Mouse (Mus musculus) testis, adult 2 months (tissue): ENCODE results near the gene Plekhg2. TPM values are rescaled to one million over a fixed set of nuclear protein-coding genes. Genes with fewer than 3 reads are reported as not detected.

ENCODE experiments used
- H3K27ac ChIP-seq: fragments of 200-500 bp; 2 replicates; pipeline ENCODE4 v1.5.1; 2012; ENCODE audit warnings: low read depth, low read length; ENCODE audit not compliant: control insufficient read depth, insufficient read depth
- H3K27me3 ChIP-seq: fragments of 200-500 bp; 2 replicates; pipeline ENCODE4 v1.6.1; 2012; ENCODE audit warnings: mild to moderate bottlenecking, low read length, moderate library complexity; ENCODE audit not compliant: control insufficient read depth, insufficient read depth
- H3K36me3 ChIP-seq: fragments of 200-500 bp; 2 replicates; pipeline ENCODE4 v1.6.1; 2012; ENCODE audit warnings: mild to moderate bottlenecking, low read length; ENCODE audit not compliant: control insufficient read depth, insufficient read depth
- H3K4me1 ChIP-seq: fragments of 200-500 bp; 2 replicates; pipeline ENCODE4 v1.6.1; 2012; ENCODE audit warnings: low read length; ENCODE audit not compliant: control insufficient read depth, insufficient read depth
- H3K4me3 ChIP-seq: fragments of 200-500 bp; 2 replicates; pipeline ENCODE4 v1.5.1; 2012; ENCODE audit warnings: low read depth, mild to moderate bottlenecking, low read length, moderate library complexity, mixed read lengths; ENCODE audit not compliant: control insufficient read depth
- CTCF ChIP-seq: fragments of 200-500 bp; IDR thresholded peaks from 2 replicates; pipeline ENCODE4 v1.5.1; 2012; ENCODE audit warnings: low read depth, mild to moderate bottlenecking, inconsistent platforms, low read length, moderate library complexity; ENCODE audit not compliant: control insufficient read depth, insufficient read depth, insufficient replicate concordance
- POLR2A ChIP-seq: fragments of 200-500 bp; IDR thresholded peaks from 2 replicates; pipeline ENCODE4 v1.6.1; 2012; ENCODE audit warnings: low read depth, mild to moderate bottlenecking, inconsistent platforms, low read length, moderate library complexity; ENCODE audit not compliant: control insufficient read depth
- polyA plus RNA-seq: library from polyadenylated mRNA; depleted of rRNA; stranded (reverse); fragments of >200 nt; gene quantifications from 2 replicates; pipeline ENCODE4 v1.2.3, GENCODE M21; 2012

Plekhg2 gene
- polyA plus RNA-seq, 1 experiment: 20.1 TPM

- Histone ChIP-seq H3K4me1 (peaks cover 23% of the 10 kb centered on the region), H3K27ac (no peak overlapping the region; the same call in 1 of the 2 replicates), H3K36me3 (no peaks in the 10 kb centered on the region; the same call in 1 of the 2 replicates), H3K4me3 (peak overlapping the region; percentile 92), H3K27me3 (no peaks in the 10 kb centered on the region)
- TF ChIP-seq CTCF (no peak), POLR2A (no peak)
Measured at GRCm38 (mm10) chr7:28370977-28371513, 1.4 kb downstream of the Plekhg2 start.

GRCm38 (mm10) chr7:28370051-28370450 lies 2.3 kb downstream of the Plekhg2 start:
- H3K4me1 ChIP-seq: peaks cover 16% of the 10 kb centered on the region
- no peak for TF ChIP-seq POLR2A
- no peak for TF ChIP-seq CTCF
- H3K4me3 ChIP-seq: no peak overlapping the region
- H3K27me3 ChIP-seq: no peaks in the 10 kb centered on the region
- H3K36me3 ChIP-seq: no peaks in the 10 kb centered on the region; the same call in 1 of the 2 replicates
- no peak overlapping the region for H3K27ac ChIP-seq

- H3K4me3 ChIP-seq: no peak overlapping the region
- no peaks in the 10 kb centered on the region; the same call in 1 of the 2 replicates for H3K36me3 ChIP-seq
- no peak for TF ChIP-seq POLR2A
- no peak for TF ChIP-seq CTCF
- no peaks in the 10 kb centered on the region for H3K27me3 ChIP-seq
- H3K4me1 ChIP-seq: peaks cover 15% of the 10 kb centered on the region
- no peak overlapping the region for H3K27ac ChIP-seq
Measured at GRCm38 (mm10) chr7:28368276-28368920, 4.0 kb downstream of the Plekhg2 start.

DNA sequence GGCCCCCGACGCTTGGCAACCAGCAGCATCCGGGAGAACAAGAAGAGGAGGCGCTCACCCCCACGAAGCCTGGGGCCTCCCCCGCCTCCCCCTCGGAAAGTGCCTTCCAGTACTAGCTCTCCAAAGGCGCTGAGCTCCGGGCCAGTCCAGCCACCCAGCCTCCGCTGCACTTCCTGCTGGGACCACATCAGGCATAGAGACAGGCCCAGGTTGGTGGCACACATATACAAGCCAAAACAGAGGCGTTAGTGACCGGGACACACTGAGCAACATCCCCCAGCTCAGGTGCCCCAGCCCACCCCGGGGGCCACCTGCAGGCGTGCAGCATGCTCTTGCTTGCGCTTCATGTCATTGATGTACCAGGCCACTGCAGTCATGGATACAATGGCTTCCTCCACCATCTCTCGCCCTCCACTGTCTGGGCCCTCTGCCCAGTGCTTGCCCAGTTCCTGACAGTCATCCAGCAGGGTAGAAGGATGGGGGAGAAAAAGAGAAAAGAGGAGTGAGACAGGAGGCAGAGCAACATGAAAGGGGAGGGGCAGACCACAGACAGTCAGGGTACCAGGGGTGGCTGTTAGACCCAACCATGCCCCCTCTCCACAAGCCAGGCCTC lies 4.6 kb downstream of the Plekhg2 start:
- no peak for TF ChIP-seq CTCF
- Histone ChIP-seq H3K4me1 (peaks cover 15% of the 10 kb centered on the region), H3K4me3 (no peak overlapping the region), H3K27me3 (no peaks in the 10 kb centered on the region), H3K27ac (no peak overlapping the region), H3K36me3 (no peaks in the 10 kb centered on the region; the same call in 1 of the 2 replicates)

GRCm38 (mm10) chr7:28362441-28363060 lies 9.8 kb downstream of the Plekhg2 start:
- Histone ChIP-seq H3K4me3 (no peak overlapping the region), H3K27me3 (no peaks in the 10 kb centered on the region), H3K36me3 (no peaks in the 10 kb centered on the region; the same call in 1 of the 2 replicates), H3K4me1 (no peaks in the 10 kb centered on the region), H3K27ac (no peak overlapping the region)
- TF ChIP-seq CTCF (no peak), POLR2A (no peak)

DNA sequence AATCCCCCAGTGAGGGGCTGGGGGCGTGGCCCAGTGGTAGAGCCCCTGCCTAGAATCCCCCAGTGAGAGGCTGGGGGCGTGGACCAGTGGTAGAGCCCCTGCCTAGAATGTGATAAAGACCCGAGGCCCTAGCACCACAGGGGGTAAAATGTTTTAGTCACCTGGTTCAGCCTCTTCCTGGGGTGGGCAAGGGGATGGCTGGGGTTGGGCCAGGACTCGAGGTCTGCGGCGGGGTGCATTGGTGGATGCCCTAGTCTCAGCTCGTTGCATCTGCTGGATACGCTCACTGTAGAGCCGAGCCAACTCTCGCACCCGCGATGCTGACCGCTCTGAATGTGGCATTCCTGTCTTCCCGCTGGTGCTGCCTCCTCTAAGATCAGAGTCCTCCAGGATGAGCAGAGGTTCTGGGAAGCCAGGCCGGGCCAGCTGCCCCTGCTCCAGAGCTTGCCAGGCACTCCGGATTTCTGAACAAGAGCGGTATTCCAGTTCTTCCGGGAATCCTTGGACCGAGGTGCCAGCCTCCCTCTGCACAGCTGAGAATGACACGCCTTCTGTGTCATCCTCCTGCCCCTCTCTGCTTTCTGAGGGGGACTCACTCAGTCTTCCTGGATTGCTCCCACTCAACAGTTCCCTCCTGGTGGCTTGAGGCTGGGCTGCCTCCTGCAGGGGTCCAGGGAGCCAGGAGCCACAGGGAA lies 10.6 kb downstream of the Plekhg2 start:
- no peaks in the 10 kb centered on the region for H3K27me3 ChIP-seq
- no peaks in the 10 kb centered on the region for H3K36me3 ChIP-seq
- H3K4me3 ChIP-seq: no peak overlapping the region
- no peak for TF ChIP-seq POLR2A
- no peak for TF ChIP-seq CTCF
- peaks cover 3% of the 10 kb centered on the region; the same call in 1 of the 2 replicates for H3K4me1 ChIP-seq
- no peak overlapping the region for H3K27ac ChIP-seq
